Mouse (Mus musculus) thymus, adult 2 months (tissue): ENCODE data around the gene Mfn1.

Experiments
- CTCF ChIP-seq: fragments of 200-500 bp; IDR thresholded peaks from 2 replicates; pipeline ENCODE4 v1.5.1; 2012; ENCODE audit warnings: mild to moderate bottlenecking, control low read depth, low read length, moderate library complexity, borderline replicate concordance; ENCODE audit not compliant: control insufficient read depth, poor library complexity, insufficient read depth; ENCODE audit errors: extremely low read depth
- POLR2A ChIP-seq: fragments of 200-500 bp; IDR thresholded peaks from 2 replicates; pipeline ENCODE4 v1.6.1; 2012; ENCODE audit warnings: mild to moderate bottlenecking, low read length, control low read depth, moderate library complexity; ENCODE audit not compliant: control insufficient read depth, poor library complexity, insufficient read depth; ENCODE audit errors: extremely low read depth

DNA sequence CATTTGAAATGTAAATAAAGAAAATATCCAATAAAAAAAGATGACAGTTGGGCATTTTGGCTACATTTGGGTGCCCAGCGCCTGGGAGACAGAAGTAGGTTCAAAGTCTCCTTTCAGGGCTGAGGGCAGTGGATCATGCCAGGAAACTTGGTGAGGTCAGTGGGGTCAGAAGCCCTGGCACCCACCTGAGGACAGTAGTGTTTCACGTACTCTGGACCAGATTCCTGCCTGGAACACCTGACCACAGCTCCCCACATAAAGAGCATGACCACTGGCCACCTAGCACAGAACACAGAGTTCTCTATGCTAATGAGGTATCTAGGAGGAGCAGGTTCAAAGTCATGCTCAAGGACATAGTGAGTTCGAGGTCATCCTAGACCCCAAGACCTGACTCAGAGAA lies 45.9 kb downstream of the Mfn1 start:
- TF ChIP-seq CTCF (no peak), POLR2A (no peak)
